Mouse (Mus musculus) thymus, postnatal 25 days (tissue): Measurements from ENCODE around the gene Itpr3.

ENCODE experiments used
- DNase-seq: peaks from one replicate; pipeline ENCODE4 v3.0.0; 2022

The Itpr3 gene

DNA sequence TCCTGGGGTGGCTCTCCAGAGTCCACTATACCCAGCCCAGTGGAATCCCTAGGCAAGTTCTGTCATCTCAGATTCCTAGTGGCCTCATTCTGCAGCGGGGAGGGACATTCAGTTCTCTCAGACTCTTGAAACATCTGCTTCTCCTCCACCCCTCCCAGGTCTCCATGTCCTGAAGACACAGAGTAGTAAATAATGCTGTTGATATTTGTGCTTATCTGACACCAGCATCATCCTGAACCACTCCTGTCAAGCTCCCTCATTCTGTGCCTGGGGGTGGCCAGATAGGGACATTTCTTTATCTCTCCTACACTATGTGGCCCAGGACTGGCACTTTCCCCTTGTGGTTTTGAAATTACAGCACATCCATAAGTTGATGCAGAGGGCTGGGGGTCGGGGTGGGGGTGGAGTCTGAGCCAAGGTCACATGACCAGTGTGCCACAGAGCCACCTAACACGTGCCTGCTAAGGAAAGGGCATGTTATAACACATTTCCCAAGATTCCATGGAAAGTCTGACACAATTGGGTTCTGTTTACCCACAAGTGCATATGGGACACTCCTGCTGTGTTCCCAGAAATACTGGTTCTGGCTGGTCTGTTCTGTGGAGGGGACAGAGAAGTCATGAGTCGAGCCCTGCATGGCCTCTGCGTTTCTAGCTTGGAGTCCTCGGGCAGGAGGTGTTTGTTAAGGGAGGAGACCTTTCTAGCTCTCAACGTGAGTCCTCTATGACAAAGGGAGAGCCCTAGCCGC lies 96.0 kb downstream of the Itpr3 start:
- no peak for DNase-seq

GRCm38 (mm10) chr17:27153773-27154193 lies 96.7 kb downstream of the Itpr3 start:
- no peak for DNase-seq

DNA sequence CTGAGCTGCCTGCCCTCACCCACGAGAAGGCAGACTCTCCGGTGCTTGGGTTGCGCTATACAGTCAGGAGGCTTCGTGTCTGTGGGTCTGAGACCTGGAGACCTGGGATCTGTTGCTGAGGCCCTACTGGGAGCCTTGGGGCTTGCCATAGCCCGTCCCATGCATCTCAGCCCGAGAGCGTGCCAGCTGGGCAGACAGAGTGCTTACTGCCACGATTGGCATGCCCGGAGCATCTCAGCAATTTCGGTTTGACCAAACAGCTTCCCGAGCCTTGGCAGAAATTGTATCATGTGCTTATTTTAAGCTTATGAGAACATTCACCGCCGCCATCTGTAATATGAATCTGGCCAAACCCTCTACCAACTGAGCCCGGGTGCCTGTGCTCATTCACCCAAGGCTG lies 97.2 kb downstream of the Itpr3 start:
- no peak for DNase-seq

DNA sequence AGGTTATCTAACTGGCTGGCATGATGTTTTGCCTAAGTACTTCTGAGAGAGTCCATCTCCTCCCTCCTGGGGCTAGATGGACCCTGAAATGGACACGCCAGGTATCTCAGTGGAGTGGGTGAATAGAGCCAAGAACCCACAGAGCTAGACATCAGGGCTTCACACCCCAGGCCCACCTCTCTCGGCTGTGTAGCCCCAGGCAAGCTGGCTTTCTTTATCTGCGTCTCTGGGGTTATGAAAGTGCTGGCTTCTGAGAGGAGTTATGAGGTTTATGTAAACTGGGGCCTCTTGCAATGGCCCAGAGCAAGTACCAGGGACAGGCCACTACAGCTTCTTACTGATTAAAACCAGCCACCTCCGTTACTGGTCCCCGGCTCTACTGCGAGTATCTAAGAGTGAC lies 97.8 kb downstream of the Itpr3 start:
- DNase-seq = no peak

GRCm38 (mm10) chr17:27155752-27156151 lies 98.6 kb downstream of the Itpr3 start:
- no peak for DNase-seq

DNA sequence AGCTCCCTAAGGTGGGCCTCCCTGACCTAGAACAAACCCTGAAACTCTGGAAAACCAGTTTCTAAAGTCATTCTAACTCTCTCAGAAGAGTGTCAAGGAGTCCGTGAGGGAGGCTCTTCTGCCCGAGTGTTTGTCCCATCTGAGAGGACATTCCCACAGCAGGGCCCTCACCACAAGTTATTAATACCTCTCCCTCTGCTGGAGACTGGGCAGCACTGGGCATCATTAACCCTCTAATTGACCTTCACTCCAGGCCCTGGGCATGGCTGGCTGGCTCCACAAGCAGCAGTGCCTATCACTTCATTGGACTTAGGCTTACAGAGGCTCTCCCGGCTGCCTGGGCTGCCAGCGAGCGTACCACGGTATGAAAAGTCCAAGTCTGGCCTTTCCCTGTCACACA lies 101.3 kb downstream of the Itpr3 start:
- no peak for DNase-seq

GRCm38 (mm10) chr17:27159169-27159568 lies 102.1 kb downstream of the Itpr3 start:
- DNase-seq = no peak

- no peak for DNase-seq
Measured at GRCm38 (mm10) chr17:27160905-27161304, 103.8 kb downstream of the Itpr3 start.

- no peak for DNase-seq
Measured at GRCm38 (mm10) chr17:27165054-27165773, 108.1 kb downstream of the Itpr3 start.

GRCm38 (mm10) chr17:27166901-27167300 lies 109.8 kb downstream of the Itpr3 start:
- no peak for DNase-seq

DNA sequence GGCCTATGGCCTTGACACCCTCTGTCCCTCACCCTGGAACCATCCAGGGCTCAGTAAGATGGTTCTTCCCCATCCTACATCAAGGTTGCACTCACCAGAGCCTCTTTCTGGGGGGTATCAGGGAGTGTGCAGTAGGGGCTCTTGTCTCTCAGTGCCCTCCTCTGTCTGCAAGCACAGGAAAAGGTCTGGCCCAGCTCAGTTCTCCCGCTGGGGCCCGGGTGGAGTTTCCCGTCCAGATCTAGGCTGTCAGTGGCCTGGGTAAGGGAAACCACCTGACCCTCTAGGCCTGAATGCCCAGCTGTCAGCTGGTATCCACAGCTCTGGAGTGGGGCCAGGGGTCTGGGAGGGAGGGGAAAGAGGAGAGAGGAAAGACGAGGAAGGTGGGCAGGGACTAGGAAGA lies 110.4 kb downstream of the Itpr3 start, which contains the start of gene Ip6k3:
Ip6k3 (minus strand) TSS at position 251 of the 400 bp plus-strand sequence.
- no peak for DNase-seq

GRCm38 (mm10) chr17:27168569-27168968 lies 111.5 kb downstream of the Itpr3 start:
- DNase-seq = no peak

- no peak for DNase-seq
Measured at GRCm38 (mm10) chr17:27169952-27170695, 113.0 kb downstream of the Itpr3 start.

- no peak for DNase-seq
Measured at GRCm38 (mm10) chr17:27171121-27171520, 114.0 kb downstream of the Itpr3 start.
